Mouse (Mus musculus) retina, postnatal 1 day (tissue): ENCODE data around the gene Pram1.
A peak's percentile ranks its signal among the peaks of the same experiment; 100 is the strongest.
"Not testable (repeated sequence)": the region's sequence is repeated elsewhere in the genome, so short reads cannot be mapped to it uniquely, and the experiment has no call there.

Source experiments
- DNase-seq: peaks from one replicate; pipeline ENCODE4 v3.0.0-alpha.2; 2012

The Pram1 gene

DNA sequence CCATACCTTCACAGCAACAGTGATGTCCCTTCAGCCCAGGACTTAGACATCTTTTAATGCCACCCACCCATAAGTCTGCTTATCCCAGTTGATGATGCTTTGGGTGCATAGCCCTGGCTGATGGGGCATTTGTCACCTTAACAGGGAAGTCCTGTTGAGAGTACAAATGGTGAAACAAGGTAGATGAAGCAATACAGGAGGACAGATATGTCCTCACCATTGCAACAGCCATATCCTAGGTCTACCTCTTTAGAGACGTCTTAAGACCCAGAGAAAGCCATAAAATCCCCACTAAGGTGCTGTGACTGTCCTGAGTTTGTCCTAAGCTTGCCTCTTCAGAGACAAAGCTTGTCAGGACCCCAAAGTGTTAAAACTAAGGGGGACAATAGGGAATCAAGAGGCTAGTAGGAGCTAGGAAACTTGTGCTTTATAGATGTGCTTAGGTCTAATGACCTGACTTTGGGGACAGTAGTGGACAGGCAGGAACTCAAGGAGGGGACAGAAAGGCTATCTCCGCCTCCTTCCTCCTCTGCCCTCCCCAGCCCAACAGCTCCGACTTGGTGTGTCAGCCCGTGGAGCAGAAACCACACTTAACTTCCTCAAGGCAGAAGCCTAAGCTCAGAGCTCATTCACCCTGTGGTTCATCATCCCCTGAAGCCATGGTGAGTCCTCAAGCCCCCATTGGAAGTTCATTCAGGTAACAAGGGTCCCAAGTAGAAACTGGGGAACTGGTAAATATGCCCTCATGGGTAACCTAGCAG, at the start of gene Pram1:
Gene Pram1 (plus strand): TSS at position 541 of the 761 bp plus-strand sequence.
- DNase-seq, result no peak

- no peak for DNase-seq
Observed at GRCm38 (mm10) chr17:33597271-33597670, 40.6 kb upstream of the Pram1 start.

- DNase-seq, result no peak
Observed at GRCm38 (mm10) chr17:33598506-33598905, 39.4 kb upstream of the Pram1 start.

- no peak for DNase-seq
Observed at GRCm38 (mm10) chr17:33599836-33600475, 37.9 kb upstream of the Pram1 start.

- no peak for DNase-seq
Observed at GRCm38 (mm10) chr17:33600831-33601230, 37.0 kb upstream of the Pram1 start.

DNA sequence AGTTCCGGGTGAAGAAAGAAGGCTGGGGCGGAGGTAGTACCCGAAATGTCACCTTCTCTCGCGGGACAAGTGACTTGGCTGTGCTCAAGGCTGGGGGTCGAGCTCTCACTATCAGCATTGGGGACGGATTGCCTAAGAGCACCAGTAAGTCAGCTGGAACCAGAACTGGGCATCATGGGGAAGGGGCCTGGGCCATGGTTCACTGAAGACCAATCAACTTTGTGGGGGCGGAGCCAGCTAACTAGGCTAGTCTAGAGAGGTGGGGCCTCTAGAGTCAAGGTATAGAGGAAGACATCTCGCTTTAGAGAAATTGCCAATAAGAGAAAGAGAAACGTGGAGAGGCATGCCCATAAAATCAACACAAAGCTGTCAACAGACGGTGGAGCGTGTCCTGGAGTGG, 35.9 kb upstream of the Pram1 start:
- DNase-seq, result no peak

- no peak for DNase-seq
Observed at GRCm38 (mm10) chr17:33607273-33607672, 30.6 kb upstream of the Pram1 start.

- no peak for DNase-seq
Observed at GRCm38 (mm10) chr17:33610548-33610947, 27.3 kb upstream of the Pram1 start.

DNA sequence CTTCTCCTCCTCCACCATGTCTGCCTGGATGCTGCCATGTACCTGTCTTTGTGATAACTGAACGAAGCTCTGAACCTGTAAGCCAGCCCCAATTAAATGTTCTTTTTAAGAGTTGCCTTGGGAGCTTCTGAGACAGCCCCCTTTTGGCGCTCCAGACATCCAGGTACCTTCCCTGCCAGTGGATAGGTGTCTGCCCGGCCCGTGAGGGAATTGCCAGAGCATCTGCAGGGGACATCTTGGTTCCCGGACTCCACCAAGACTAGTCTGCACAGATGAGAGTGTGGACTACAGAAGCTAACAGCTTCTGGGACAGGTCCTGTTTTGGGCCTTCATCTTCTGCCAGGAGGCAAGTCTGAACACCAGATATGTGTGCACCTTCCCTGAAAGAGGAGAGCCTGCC, 24.1 kb upstream of the Pram1 start:
- not testable (repeated sequence) for DNase-seq

- no peak for DNase-seq
Observed at GRCm38 (mm10) chr17:33627281-33627680, 10.6 kb upstream of the Pram1 start.

DNA sequence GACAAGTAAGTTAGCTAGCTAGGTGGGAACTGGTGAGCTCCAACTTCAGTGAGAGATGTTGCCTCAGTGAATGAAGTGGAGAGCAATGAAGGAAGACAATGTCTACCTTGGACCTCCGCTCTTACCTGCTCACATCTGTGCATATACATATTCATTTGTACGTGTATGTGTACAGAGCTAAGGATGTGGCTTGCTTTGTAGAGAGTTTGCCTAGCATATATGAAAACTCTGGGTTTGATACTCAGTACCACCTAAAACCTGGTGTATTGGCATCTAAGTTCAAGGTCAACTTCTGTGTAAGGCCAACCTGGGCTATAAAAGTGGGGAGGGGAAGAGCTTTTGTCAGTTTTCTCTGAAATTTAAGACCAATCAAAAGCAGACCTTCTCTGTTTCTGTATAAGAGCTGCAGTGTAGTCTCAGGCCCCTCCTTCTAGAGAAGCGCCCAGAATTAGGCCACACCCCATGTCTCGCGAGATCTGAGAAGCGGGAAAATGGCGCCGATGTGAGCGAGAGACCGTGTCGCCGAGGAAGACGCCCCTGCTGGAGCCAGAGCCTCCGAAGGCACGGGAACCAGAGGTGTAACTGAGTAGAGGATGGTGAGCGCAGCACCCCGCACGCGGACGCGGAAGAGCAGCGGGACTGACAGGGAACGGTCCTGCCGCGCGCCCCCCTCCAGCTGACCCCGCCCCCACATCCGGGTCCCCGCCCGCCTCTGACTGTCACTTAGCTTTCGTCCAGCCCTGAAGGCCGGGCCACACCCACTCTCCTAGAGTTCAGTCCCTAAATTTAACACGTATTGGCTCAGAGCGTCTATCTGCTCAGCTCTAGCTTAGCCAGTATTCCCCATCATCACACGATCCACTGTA, 9.0 kb upstream of the Pram1 start, which contains the start of gene Zfp414:
Gene Zfp414 (plus strand): TSS at position 470 of the 866 bp plus-strand sequence.
- DNase-seq, result peak; percentile 97

DNA sequence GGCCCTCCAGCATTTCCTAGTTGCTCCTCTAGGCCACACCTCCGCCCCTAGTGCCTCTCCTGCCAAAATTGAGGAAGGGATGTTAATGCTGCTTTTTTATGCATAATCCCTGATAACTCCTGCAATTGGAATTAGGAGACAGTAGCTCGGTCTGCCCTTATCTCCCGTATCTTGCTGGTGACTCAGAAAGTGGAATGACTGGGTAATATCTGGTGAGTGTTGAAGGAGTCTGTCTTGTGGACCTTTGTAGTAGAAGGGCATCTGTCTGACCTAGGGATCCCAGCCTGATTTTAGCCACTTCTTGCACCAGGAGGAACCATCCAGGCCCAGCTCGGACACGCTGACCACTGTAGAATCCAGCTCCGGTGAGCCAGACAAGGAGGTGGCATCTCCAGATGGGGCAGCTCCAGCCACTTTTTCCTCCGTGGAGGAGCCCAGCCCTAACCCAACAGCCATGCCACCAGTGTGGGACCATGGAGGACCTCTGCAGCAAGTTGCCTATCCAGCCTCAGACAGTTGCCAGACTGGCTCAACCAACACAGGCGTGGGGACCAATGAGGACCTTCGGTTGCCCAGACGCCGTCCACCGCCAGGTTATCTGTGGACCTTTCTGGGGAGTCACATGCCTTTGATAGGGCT, 8.2 kb upstream of the Pram1 start:
- no peak for DNase-seq

DNA sequence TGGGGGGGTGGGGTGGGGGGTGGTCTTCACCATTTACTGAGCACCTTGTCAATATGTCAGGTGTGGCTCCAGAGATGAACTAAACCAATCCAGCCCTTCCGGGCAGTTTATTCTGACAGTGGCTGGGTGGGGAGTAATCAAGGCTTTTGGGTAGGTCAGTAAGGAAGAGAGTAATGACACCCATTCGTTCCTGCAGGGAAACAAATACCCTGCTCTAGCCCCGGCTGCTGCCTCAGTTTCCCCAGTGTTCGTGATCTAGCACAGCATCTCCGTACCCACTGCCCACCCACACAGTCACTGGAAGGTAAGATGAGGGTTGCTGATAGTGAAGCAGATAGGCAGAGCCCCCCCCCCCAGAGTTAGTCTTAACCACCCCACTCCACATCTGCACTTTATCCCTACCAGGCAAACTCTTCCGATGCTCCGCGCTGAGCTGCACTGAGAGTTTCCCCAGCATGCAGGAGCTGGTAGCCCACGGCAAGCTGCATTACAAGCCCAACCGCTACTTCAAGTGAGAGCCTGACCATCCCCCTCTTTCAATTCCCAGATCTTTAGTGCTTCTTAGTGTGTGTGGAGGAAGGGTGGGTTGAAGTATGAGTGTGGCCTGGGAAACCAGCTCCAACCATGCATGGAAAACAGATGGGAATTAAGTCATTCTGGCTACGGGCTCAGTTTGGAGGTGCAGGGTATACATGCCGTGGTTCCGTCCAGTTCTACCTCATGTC, 7.5 kb upstream of the Pram1 start:
- DNase-seq, result no peak

DNA sequence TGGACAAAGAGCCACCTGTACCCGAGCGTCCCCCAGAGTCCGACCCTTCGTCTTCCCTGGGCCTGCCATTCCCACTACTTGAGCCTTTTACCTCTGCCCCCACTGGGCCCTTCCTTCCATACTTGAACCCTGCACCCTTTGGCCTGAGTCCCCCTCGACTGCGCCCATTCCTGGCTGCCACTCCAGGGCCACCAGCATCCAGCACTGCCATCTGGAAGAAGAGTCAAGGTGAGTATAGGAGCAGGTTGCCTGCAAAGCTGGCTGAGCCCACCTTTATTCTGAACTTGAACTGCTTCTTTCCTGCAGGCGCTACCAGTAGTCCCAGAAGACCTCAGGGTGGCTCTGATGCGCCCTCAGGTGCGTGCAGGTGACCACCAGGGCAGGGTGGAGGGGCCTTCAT, 6.6 kb upstream of the Pram1 start:
- DNase-seq, result no peak

DNA sequence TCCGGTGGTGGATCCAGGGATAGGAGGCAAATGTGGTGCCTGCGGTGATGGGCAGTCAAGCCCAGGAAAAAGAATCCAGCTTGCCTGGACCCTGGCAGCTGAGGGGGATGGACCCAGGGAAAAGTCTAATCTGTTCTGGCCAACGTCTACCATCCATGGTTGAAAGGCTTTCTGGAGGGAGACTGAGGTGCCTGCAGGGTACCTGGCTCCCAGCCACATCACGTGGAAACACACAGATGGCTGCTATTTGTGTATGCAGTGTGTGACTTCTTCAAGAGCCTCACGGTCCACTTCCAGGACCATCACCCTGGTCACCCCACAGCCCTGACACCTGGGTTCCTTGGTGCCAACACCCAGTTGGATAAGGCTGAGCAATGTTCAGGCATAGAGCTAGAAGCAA, 6.1 kb upstream of the Pram1 start:
- no peak for DNase-seq

DNA sequence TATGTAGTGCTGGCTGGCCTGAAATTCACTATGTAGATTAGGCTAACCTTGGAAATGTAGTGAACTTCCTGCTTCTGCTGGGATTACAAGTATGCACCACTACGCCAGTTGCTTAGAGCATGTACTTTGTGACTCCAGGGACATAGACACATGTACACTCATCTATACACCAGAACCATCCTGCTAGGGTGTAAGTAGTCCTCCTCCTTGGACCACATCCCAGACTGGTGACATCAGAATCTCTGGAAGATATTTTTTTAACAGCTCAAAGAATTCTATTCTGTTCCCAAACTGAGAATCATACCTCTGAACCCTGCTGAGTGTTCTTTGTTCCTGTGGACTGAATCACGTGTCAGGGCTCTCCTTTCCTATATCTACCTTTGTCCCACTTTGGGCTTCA, 818 bp upstream of the Pram1 start:
- no peak for DNase-seq

GRCm38 (mm10) chr17:33639743-33640142, 1.9 kb downstream of the Pram1 start:
- DNase-seq, result no peak

- no peak for DNase-seq
Observed at GRCm38 (mm10) chr17:33644068-33644467, 6.2 kb downstream of the Pram1 start.

- DNase-seq, result no peak
Observed at GRCm38 (mm10) chr17:33645073-33645472, 7.2 kb downstream of the Pram1 start.

GRCm38 (mm10) chr17:33649781-33650475, 12.1 kb downstream of the Pram1 start:
- no peak for DNase-seq

GRCm38 (mm10) chr17:33666813-33667212, 29.0 kb downstream of the Pram1 start:
- no peak for DNase-seq

DNA sequence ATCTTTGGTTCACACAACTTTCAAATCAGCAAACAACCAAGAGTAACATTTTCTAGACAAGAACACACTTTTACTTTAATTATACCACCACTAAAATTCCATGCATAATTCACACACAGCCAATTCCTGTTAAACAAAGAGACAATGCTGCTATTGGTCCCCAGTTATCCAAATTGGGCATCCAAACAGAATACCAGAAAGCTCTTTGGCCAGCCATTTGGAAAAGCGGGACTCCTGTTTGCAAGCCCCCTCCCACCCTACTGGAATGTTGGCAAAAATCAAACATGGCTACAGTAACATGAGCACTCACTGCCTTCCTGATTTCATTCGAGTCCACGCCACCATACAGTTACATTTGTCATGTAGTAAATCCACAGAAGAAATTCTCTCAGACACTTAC, 31.8 kb downstream of the Pram1 start:
- no peak for DNase-seq
